Mouse (Mus musculus) CH12.LX (cell line): ENCODE data around the gene Traf3. TPM values are rescaled to one million over a fixed set of nuclear protein-coding genes. Genes with fewer than 3 reads are reported as not detected.

Experiments
- DNase-seq: peaks from one replicate; pipeline ENCODE4 v3.0.0-alpha.2; 2013; ENCODE audit errors: extremely low read depth
- H3K27ac ChIP-seq: 2 replicates; pipeline ENCODE4 v1.5.1; 2012; ENCODE audit warnings: low read depth, mild to moderate bottlenecking, control low read depth, moderate library complexity; ENCODE audit not compliant: insufficient read depth
- H3K27me3 ChIP-seq: replicated peaks from 2 replicates; pipeline ENCODE3; 2012; ENCODE audit warnings: inconsistent platforms
- H3K36me3 ChIP-seq, 2 experiments: replicated peaks in 1 of 2; 2 replicates each; pipeline versions ENCODE3 to v1.6.1; 2012; ENCODE audit warnings: inconsistent platforms in 1 of 2, low read length in 1 of 2, mild to moderate bottlenecking in 1 of 2, mixed read lengths in 1 of 2, moderate library complexity in 1 of 2; ENCODE audit not compliant: control insufficient read depth in 1 of 2, insufficient read depth in 1 of 2
- H3K4me1 ChIP-seq, 2 experiments: 2 replicates each; pipeline ENCODE4 v1.6.1; 2012; ENCODE audit warnings: inconsistent platforms in 1 of 2, moderate library complexity in 1 of 2; ENCODE audit not compliant: insufficient read depth in 2 of 2, control insufficient read depth in 1 of 2
- H3K4me2 ChIP-seq: 2 replicates; pipeline ENCODE4 v1.6.1; 2012; ENCODE audit warnings: low read depth, mild to moderate bottlenecking, control low read depth; ENCODE audit not compliant: poor library complexity, insufficient read depth, severe bottlenecking
- H3K4me3 ChIP-seq, 3 experiments: fragments of 150-350 bp in 1 of 3; sonication (generic) in 1 of 3; replicated peaks in 1 of 3; 2 replicates each; pipeline versions ENCODE3 to v1.5.1; 2011 to 2012; ENCODE audit warnings: low read depth in 2 of 3, low read length in 2 of 3, mild to moderate bottlenecking in 2 of 3, moderate library complexity in 2 of 3, control low read depth in 1 of 3, improper control_type of control experiment in 1 of 3, inconsistent platforms in 1 of 3, mixed read lengths in 1 of 3; ENCODE audit not compliant: poor library complexity in 1 of 3
- H3K79me2 ChIP-seq: replicated peaks from 2 replicates; pipeline ENCODE4 v1.6.1; 2012; ENCODE audit warnings: mild to moderate bottlenecking, moderate library complexity; ENCODE audit not compliant: control insufficient read depth, poor library complexity, insufficient read depth, severe bottlenecking; ENCODE audit errors: extremely low read depth
- H3K9ac ChIP-seq: 2 replicates; pipeline ENCODE4 v1.6.1; 2012; ENCODE audit warnings: low read depth, mild to moderate bottlenecking, control low read depth, moderate library complexity; ENCODE audit not compliant: insufficient read depth
- H3K9me3 ChIP-seq: replicated peaks from 2 replicates; pipeline ENCODE3; 2012; ENCODE audit warnings: low read length, inconsistent platforms, mixed read lengths
- CTCF ChIP-seq, 2 experiments: IDR thresholded peaks in 1 of 2; conservative IDR thresholded peaks in 1 of 2; 2 replicates each; pipeline ENCODE4 v1.5.1; 2011 to 2012; ENCODE audit warnings: low read depth in 2 of 2, low read length in 2 of 2, improper control_type of control experiment in 1 of 2, inconsistent platforms in 1 of 2, mild to moderate bottlenecking in 1 of 2, moderate library complexity in 1 of 2
- ETS1 ChIP-seq: conservative IDR thresholded peaks from 2 replicates; pipeline ENCODE4 v1.6.1; 2012; ENCODE audit warnings: low read depth, mild to moderate bottlenecking, inconsistent platforms, low read length, improper control_type of control experiment, moderate library complexity
- HCFC1 ChIP-seq: IDR thresholded peaks from 2 replicates; pipeline ENCODE4 v1.6.1; 2012; ENCODE audit warnings: low read depth, mild to moderate bottlenecking, inconsistent platforms, low read length, improper control_type of control experiment
- JUN ChIP-seq: IDR thresholded peaks from 2 replicates; pipeline ENCODE4 v1.6.1; 2011; ENCODE audit warnings: low read depth, mild to moderate bottlenecking, low read length, improper control_type of control experiment, moderate library complexity; ENCODE audit not compliant: insufficient read depth
- JUND ChIP-seq: conservative IDR thresholded peaks from 2 replicates; pipeline ENCODE4 v1.6.1; 2011; ENCODE audit warnings: low read depth, low read length, improper control_type of control experiment
- KAT2A ChIP-seq: IDR thresholded peaks from 2 replicates; pipeline ENCODE4 v1.6.1; 2012; ENCODE audit warnings: low read length, improper control_type of control experiment, inconsistent platforms; ENCODE audit not compliant: insufficient replicate concordance
- MAFK ChIP-seq: IDR thresholded peaks from 2 replicates; pipeline ENCODE4 v1.6.1; 2011; ENCODE audit warnings: low read length, improper control_type of control experiment; ENCODE audit not compliant: insufficient replicate concordance
- MAX ChIP-seq: IDR thresholded peaks from 2 replicates; pipeline ENCODE4 v1.6.1; 2011; ENCODE audit warnings: low read length, improper control_type of control experiment
- MEF2A ChIP-seq: IDR thresholded peaks from 2 replicates; pipeline ENCODE4 v1.6.1; 2014; ENCODE audit warnings: low read depth, mild to moderate bottlenecking, inconsistent platforms, low read length, improper control_type of control experiment, borderline replicate concordance
- MXI1 ChIP-seq: IDR thresholded peaks from 2 replicates; pipeline ENCODE4 v1.6.1; 2011; ENCODE audit warnings: mild to moderate bottlenecking, low read depth, low read length, improper control_type of control experiment
- MYC ChIP-seq: IDR thresholded peaks from 2 replicates; pipeline ENCODE4 v1.6.1; 2011; ENCODE audit warnings: low read depth, mild to moderate bottlenecking, improper control_type of control experiment, low read length
- NRF1 ChIP-seq: IDR thresholded peaks from 2 replicates; pipeline ENCODE4 v1.6.1; 2014; ENCODE audit warnings: low read depth, mild to moderate bottlenecking, inconsistent platforms, low read length, improper control_type of control experiment, moderate library complexity
- RAD21 ChIP-seq: IDR thresholded peaks from 2 replicates; pipeline ENCODE4 v1.6.1; 2011; ENCODE audit warnings: low read depth, mild to moderate bottlenecking, low read length, improper control_type of control experiment, moderate library complexity
- RCOR1 ChIP-seq: conservative IDR thresholded peaks from 2 replicates; pipeline ENCODE4 v1.6.1; 2012; ENCODE audit warnings: low read depth, mild to moderate bottlenecking, inconsistent platforms, low read length, improper control_type of control experiment
- SIN3A ChIP-seq: IDR thresholded peaks from 2 replicates; pipeline ENCODE4 v1.6.1; 2012; ENCODE audit warnings: low read length, improper control_type of control experiment, inconsistent platforms
- SMC3 ChIP-seq: IDR thresholded peaks from 2 replicates; pipeline ENCODE4 v1.6.1; 2011; ENCODE audit warnings: low read depth, low read length, improper control_type of control experiment
- USF1 ChIP-seq: IDR thresholded peaks from 2 replicates; pipeline ENCODE4 v1.6.1; 2014; ENCODE audit warnings: low read depth, mild to moderate bottlenecking, inconsistent platforms, low read length, improper control_type of control experiment
- ZC3H11A ChIP-seq: IDR thresholded peaks from 2 replicates; pipeline ENCODE4 v1.6.1; 2012; ENCODE audit warnings: low read depth, mild to moderate bottlenecking, inconsistent platforms, low read length, improper control_type of control experiment
- dilution Hi-C: fragments of 300-500 bp; cut with MboI; formaldehyde crosslinking; loops from 2 replicates; pipeline ENCODE4 v1.14.3; 2020; ENCODE audit warnings: low sequenced_read_pairs; ENCODE audit not compliant: extremely low pct_unique_long_range_greater_than_20kb, extremely low pct_ligation_motif_present
- in situ Hi-C: fragments of 300-500 bp; cut with MboI; formaldehyde crosslinking; loops from 3 replicates; pipeline ENCODE4 v1.14.3; 2019; ENCODE audit warnings: low sequenced_read_pairs, low pct_ligation_motif_present, low pct_unique_long_range_greater_than_20kb, mixed read lengths
- polyA plus RNA-seq: library from polyadenylated mRNA; unstranded; fragments of >175 nt; gene quantifications from 2 replicates; pipeline ENCODE4 v1.2.1, GENCODE M21; 2012; ENCODE audit warnings: low read depth; ENCODE audit not compliant: insufficient read length
- total RNA-seq, 2 experiments: library from RNA; depleted of rRNA; stranded (reverse); fragments of 300-350 nt in 1 of 2; fragments of >200 nt in 1 of 2; gene quantifications; 2 replicates each; pipeline ENCODE4 v1.2.3; 2012 to 2014

The Traf3 gene
- total and polyA plus RNA-seq, 3 experiments: 10.9 to 33.1 (median 17.5) TPM

DNA sequence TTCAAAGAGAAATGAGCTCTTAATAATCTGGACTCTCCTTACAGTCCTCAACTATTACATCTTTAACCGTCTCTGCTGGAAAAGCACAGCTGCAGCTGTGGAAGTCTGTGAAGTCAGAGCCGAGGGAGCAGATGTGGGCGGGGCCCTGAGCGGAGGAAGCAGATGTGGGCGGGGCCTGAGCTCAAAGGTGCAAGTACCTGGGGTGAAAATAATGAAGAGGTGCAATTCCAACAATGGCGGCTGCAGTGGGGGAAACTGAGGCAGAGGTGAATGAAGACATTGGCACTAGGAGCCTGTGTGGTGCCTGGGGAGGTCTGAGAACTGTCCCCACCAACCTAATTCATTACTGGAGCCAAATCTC lies 16.0 kb upstream of the Traf3 start:
- peak overlapping the region in 1 of 3 experiments; percentile 54 for H3K4me3 ChIP-seq
- in situ Hi-C loops: no loop called here
- no peak overlapping the region for H3K27ac ChIP-seq
- no peaks in the 10 kb centered on the region for H3K79me2 ChIP-seq
- H3K27me3 ChIP-seq: no peaks in the 10 kb centered on the region
- no peak for DNase-seq
- 0 out of 2 replicates have a peak overlapping the region, but pooled peaks have one; percentile 7 for H3K4me2 ChIP-seq
- H3K9me3 ChIP-seq: no peaks in the 10 kb centered on the region
- dilution Hi-C loops: no loop called here
- peaks cover 25 to 59% of the 10 kb centered on the region in 2 experiments for H3K4me1 ChIP-seq
- TF ChIP-seq MAX: no peak
- TF ChIP-seq KAT2A: no peak
- TF ChIP-seq HCFC1: no peak
- TF ChIP-seq, all 38 proteins: peak for 0
- Histone ChIP-seq H3K9ac (no peak overlapping the region), H3K36me3 (no peaks in the 10 kb centered on the region)

DNA sequence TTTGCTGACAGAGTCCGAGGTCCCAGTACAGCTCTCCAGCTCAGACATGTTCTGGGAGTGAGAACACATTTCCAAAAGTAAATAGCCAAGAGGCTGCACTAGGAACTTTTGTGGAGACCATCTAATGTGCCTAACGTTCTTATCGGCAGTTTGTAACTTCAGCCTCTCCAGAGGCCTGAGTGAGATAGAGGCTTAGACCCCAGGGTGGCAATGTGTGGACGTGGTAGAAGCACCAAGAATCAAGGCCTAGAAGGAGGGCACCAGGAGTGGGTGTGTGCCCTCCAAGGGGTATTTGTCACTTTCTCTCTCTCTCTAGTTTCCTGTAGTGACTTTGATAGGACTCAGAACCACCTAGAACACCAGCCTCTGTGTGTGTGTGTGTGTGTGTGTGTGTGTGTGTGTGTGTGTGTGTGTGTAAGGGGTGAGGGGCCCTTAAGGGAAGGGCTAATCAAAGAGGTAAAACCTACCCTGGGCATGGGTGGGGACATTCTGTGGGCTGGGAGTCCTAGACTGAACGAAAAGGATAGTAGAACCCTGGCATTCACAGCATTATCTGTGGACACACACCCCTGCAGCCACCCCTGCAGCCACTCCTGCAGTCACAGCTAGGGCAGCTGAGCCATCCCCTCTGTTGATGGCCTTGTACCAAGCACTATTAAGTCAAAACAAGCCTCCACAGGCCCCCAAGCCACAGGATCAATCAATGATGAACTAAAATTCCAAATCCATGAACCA lies 14.6 kb upstream of the Traf3 start:
- in situ Hi-C loops: no loop called here
- Histone ChIP-seq H3K27ac (no peak overlapping the region), H3K9me3 (no peaks in the 10 kb centered on the region), H3K4me2 (no peak overlapping the region), H3K27me3 (no peaks in the 10 kb centered on the region), H3K9ac (no peak overlapping the region), H3K36me3 (no peaks in the 10 kb centered on the region), H3K4me1 (peaks cover 16 to 45% of the 10 kb centered on the region in 2 experiments), H3K79me2 (no peaks in the 10 kb centered on the region), H3K4me3 (no peak overlapping the region)
- DNase-seq: no peak
- TF ChIP-seq MYC: no peak
- TF ChIP-seq NRF1: no peak
- TF ChIP-seq ETS1: no peak
- no peak for TF ChIP-seq JUND
- TF ChIP-seq RCOR1: no peak
- no peak for TF ChIP-seq SMC3
- no peak for TF ChIP-seq MAFK
- TF ChIP-seq JUN: no peak
- TF ChIP-seq HCFC1: no peak
- TF ChIP-seq KAT2A: no peak
- TF ChIP-seq USF1: no peak
- no peak for TF ChIP-seq MEF2A
- no peak for TF ChIP-seq ZC3H11A
- TF ChIP-seq RAD21: no peak
- TF ChIP-seq MXI1: no peak
- TF ChIP-seq SIN3A: no peak
- no peak for TF ChIP-seq CTCF (conservative IDR thresholded peaks at IDR 0.05 in 1 of 2, IDR thresholded peaks at IDR 0.05 in 1 of 2; ENCODE audit: low read depth in 2 of 2, low read length in 2 of 2)
- dilution Hi-C loops: no loop called here
